Mouse (Mus musculus): ENCODE measurements at regions not wholly inside any gene's neighbourhood (a gene's known extent, or its start where the extent isn't known, plus 50 kb on each side); places are given as distances from the start of the nearest gene placed in this dataset.

DNA sequence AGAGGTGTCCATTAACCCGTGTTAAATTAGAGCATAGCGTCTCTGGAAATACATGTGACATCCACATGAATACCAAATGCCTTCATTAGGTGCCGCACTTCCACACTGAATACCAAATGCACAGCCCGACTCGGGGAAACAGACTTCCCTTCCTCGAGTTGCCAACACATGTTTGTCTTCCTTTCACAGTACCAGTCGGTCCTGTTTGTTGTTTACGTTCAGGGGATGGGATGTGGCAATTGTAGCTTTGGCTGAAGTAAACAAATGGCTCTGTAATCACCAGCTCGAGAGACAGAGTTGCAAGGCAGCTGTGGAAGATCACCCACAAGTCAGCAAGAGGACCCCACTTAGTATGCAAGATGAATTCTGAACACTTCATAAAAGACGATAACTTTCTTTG lies 598.3 kb downstream of the Dhx35 start:
- no peak for DNase-seq

DNA sequence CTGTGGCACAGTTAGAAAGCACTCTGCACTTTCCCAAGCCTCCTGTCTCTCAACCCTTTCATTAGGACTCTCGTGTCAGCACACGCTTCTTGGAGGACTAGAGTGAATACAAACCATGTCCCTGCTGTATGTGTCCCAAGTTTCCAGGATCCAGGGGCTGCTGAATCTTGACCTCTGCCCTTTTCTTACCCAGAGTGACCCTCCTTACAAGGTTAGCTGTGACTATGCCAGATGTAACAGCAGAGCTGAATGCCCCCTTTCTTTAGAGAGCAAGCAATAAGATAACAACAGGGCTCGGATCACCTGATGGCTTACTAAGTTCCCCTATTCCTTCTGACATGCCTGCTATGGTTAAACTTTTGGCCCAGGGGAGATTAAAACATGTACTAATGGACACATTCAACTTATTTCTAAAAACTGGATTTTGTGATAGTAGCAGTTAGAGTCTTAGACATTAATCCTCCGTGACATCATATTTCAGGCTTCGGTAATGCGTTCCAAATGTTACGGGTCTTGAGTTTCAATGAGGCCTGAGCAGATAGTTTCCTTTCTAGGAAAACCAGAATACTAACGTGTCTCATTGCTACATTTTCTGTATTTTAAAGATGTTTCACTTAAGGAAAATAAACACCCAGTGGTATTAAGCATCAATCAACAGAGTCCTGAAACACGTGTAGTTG lies 607.0 kb downstream of the Dhx35 start:
- DNase-seq, result no peak

DNA sequence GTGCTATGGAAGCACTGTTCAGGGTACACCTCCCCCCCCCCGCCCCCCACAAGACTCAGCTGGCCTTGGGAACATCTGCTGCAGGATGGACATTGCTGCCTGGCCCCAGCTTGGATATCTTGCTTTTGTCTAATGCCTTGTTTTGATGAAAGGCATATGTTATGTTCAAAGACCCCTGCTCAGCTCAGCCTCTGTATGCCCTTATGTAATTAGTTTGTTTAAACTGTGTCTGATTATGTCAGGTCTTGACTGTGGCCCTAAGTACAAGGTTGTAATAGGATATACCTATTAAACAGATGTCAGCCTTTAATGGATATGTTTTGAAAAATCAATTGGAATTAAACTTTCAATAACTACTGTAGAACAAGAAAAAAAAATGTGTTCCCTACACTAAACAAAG lies 610.3 kb downstream of the Dhx35 start:
- no peak for DNase-seq

DNA sequence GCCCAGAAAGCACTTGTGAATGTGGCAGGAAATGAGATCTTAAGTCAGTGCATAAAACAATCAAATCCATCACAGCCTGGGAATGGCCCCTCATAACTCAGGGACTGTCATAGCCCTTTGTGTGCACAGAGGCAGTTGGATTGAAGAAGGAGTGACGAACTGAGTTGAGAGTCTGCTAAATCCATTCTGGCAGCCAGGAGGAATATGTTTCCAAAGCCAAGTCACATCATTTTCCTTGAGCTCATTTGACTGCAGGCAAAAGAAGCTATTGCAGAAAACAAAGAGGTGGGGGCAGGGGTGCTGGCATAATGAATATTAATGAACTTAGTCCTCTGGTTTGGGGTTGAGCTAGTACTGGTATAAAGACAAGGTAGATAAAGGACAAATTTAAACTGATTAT lies 620.0 kb downstream of the Dhx35 start:
- no peak for DNase-seq

DNA sequence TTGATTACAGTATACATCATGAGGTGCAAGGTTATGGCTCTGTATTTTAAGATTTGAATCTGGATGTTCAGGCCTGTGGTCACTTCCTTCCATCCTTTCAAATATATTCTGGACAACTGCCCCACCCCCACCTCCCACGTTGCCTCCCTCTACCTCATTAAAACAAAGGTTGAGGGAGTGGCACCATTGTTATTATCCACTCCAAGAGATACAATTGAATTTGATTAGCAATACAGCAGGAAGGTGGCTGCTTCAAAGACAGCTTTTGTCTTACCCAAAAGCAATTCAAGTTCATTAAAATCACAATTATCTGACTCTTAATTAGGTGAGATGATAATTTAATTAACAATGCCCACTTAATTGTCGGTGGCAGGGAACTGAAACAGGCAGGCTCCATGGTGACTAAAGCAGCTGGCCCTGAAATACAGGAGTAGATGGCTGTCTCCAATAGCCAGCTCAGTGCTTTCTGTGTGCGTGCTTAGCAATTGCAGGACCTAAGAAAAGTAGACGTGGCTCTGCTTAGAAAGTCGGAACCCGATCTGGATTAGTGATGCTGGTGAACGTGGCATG lies 623.8 kb downstream of the Dhx35 start:
- no peak for DNase-seq

DNA sequence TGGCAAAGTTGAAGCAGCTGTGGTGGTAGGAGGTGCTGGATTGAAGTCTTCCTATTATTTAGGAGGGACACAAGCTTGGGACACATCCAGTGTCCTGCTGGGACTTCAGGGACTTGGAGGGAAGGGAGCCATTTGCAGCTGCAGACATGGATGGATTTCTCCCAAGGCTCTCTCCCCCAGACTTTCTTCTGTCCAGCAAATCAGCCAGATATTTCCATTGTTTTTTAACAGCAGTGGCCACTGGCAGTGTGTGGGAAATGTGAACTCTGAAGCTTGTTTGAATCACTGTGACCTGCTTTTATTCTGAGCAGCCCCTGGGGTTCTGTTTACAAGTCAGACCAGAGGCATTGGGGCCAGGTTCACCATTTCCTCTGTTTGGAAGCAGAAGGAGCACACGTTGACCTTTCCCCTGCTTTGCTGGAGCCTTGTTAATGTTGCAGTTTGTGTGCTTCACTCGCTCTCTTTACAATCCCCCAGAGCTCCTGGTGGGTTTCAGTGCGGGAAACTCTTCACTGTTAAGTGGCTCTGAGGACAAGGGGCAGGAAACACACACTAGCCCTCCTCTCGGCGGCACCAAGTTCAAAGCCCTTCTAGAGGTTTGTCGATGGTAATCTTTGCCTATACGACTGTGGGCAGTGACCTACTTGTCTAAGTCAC lies 627.8 kb downstream of the Dhx35 start:
- DNase-seq, result no peak

DNA sequence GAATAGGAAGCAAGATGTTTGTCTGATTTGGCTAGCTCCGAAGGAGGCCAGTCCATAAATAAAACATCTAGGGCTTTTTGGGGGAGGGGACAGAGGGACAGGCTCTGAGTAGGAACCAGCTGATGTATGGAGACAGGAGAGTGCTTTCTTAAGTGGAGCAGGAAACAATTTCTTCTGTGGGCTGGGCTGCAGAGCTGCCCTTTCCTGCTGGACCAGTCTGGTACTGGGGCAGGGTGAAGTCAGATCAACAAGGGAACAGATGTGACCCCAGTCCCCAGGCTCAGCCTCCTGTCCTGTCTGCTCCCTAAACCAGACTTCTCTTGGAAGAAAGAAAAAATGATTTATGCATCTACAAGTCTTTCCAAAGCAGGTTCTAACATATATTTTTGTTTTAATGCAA lies 633.6 kb downstream of the Dhx35 start:
- DNase-seq, result no peak

DNA sequence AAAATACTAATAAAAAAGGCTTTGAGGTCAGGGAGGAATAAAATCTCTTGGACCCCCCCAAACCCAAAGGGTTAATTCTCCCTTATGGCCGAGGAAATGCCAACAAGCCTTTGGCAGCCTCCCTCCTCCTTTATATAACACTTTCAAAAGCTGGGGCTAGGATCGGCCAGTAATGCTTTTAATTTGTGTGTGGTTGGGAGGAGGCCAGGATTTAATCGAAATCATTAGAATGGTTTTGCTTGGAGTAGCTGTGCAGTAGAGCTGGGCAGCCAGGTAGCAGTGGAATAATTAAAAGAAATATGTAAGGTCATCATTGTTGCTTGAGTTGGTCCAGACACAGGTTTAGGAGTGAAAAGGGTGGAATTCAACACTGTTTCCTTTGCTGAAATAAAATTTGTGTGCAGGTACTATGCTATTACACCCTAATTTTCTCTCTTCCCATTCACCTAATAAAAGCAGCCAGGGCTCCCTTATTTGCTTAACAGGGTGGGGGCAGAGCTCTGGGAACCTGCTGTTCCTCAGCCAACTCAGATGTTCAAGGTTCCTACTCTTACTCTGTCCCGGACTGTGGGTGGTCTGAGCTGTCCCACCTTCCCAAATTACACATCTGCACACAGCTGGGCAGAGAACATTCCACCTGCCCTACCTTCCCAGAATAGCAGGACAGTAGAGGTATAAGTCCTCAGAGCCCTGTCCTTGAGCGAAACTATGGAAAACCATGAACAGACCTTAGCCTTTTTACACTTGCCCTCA lies 636.1 kb downstream of the Dhx35 start:
- no peak for DNase-seq

DNA sequence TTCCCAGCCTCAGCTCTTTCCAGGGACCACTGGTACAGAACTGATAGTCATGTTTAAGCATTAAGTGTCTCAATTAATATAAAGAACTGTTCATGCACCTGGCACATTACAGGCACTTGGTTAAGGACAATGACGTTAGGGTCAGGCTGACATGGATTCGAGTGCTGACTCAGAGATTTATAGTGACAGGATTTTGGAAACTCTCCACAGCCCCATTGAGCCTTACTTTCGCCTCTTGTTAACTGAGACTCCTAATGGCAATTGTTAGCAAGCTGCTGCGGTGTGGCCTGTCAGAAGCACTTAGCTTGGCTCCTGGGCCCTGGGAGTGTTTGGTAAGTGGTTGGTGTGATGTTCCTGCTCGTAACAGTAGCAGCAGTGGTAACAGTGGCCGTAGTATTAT lies 644.4 kb downstream of the Dhx35 start:
- DNase-seq, result peak; percentile 21

DNA sequence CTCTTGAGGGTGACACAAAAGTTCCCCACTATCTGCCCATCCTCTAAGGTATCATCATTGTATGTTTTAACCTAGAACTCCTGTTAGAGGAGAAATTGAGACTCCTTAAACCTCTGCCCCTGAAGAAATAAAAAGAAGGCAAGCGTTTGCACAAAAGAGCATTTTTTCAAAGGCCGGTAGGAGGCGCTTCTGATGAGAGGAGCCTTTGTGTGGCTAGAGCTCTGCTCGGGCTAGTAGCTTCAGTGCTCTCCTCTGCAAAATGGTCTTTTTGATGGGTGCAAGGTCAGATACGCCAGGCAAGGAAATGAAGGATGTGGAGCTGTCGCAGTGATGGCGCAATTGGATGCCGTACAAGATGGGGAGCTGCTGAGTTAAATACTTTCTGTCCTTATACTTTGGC lies 649.0 kb downstream of the Dhx35 start:
- peak; percentile 11 for DNase-seq

DNA sequence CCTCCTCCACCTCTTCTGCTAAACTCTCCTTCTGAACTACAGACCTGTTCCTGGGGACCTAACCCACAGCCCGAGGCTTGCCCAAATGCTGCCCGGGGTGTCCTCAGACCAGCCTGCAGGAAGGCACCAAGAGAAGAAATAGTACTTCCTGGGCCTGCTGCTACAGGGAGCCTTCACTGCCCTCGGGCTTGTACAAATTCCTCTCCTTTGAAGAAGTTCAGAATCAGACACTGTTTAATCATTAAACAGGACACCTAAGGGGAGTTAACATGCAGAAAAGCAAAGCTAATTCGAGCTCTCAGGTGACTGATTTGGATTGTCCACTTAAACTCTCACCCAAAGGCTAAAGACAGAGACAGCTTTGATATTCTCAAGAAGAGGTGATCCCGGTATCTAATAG lies 651.8 kb downstream of the Dhx35 start:
- no peak for DNase-seq

DNA sequence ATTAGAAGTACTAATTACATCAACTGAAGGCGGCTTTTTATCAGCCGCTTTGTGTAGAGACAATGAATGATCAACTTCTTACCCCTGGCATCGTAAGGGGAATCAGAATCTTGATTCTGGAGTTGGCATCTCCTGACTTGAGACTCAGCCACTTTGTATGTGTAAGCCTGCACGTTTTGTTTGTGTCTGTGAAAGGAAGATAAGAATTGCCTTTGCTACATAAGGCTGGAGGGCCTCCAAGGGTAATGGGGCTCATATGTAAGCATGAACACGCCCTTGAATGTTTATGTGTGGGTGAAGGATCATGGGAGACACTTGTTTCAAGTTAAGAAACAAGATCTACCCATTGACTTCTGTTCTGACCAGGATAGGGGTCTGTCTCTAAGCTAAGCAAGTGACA lies 652.3 kb downstream of the Dhx35 start:
- no peak for DNase-seq

DNA sequence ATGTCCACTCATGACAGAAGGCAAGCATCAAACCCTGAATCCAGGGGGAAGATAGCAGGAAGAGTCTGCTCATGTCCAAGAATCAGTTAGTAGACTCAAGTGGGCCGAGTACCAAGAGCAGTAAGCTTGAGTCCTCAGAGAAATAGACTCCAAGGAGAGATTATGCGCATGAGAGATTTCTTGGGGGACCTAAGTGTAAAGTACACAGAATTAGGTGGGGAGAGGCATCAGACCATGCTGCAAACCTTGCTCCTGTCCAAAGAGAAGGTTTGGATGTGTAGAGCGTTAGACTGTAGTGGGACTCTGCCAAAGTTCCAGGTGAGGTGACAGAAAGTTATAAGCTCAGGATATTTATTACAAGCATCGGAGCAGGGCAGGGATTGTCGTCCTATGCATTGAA lies 654.4 kb downstream of the Dhx35 start:
- no peak for DNase-seq

DNA sequence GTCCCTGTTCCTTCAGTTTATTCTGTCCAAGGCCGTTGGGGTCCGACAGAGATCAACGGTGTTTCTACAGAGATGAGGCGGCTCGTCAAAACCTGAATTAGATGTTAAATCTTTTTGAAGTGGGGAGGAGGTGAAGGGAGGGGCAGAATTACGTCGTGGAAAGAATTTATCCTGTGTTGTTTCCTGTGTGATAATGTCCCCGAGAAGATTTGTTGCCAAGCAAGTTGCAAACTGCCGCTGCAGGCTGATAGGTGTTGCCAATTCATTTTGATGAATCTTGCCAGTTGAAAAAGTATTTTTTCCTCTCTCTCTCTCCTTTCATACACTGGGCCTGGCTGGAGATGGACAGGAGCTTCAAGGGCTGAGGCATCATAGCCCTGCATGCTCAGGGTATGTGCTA lies 656.8 kb downstream of the Dhx35 start:
- DNase-seq, result no peak

DNA sequence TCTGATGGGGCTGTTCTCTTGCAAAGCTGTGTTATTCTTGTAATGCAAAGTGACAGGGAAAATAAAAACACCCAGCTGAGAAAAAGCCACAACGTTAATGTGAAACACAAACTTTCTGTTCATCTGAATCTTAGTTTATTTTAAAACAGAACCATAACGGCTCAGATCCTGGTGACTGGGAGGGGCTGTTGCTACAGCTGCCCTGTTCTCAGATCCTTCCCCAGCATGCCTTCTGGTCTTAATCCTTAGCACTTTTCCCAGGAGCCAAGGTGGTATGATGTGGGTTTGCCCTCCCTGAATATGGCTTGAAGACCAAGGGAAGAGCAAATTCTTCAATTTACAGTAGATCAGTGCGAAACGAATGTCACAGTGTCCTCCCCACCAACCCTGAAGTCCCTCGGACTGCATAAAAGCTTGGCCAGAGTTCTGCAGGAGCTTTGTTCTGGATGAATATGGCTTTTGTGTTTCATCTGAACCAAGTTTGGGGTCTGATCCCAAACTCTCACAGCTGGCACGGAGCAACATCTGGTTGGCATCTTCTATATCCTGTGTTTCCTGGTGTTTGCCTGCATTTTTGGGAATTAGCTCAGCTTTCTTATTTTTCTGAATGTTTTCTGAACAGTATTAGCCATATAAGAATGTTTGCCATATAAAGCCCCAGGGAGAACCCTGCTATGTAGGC lies 686.9 kb downstream of the Dhx35 start:
- DNase-seq, result no peak

DNA sequence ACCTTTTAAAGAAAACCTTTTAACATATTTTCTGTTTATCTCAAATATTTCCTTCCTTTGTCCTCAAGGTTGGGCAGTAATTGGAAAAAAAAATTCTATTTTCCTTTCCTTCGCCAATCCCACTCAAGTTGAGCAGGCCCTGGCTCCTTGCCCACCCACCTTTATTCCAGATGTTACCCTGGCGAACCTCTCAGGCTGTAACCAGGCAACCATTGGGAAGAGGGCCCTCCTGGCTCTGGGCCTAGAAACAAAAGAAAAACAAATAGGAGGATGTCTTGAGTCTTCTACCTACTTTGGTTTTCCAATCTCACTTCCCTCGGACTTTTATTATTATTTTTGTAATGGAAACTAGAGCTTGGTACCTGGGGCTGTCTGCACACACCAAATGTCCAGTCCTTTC lies 696.5 kb downstream of the Dhx35 start:
- DNase-seq, result no peak

DNA sequence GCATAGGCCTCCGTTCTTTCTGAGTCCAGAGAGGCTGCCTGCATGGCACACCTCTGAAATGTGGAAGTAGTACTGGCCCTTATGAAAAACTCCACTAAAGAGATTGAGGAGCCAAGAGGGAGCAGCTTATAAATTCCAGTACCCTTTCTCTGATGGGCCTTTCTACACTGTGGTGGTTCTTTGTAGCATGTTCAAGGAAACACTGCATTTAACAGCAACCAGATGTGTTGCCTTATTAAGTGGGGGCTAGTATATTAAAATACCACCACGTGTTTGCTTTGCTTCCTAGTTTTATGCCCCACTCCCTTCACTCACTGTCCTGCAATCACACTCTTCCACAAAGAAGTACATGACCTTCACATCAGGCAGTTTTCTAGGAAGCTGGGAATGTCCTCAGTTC lies 704.1 kb downstream of the Dhx35 start:
- DNase-seq, result no peak

DNA sequence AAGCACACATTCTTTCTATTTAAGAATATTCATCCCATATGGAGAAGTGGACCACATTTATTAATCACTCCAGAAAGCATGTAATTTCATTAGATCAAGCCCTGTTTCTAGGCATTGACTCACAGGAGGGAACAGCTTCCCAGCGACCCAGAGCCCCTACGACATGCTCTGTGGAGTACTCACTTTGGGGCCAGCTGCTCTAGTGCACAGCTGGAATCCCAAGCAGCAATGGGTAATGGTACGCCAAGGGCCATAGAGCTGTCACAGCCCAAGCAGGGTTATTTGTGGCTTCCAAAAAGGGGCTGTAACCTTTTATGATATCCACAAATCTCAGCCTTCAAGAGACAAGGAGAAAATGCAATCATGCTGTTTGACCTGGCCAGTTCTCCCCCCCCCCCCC lies 706.4 kb downstream of the Dhx35 start:
- DNase-seq, result no peak

DNA sequence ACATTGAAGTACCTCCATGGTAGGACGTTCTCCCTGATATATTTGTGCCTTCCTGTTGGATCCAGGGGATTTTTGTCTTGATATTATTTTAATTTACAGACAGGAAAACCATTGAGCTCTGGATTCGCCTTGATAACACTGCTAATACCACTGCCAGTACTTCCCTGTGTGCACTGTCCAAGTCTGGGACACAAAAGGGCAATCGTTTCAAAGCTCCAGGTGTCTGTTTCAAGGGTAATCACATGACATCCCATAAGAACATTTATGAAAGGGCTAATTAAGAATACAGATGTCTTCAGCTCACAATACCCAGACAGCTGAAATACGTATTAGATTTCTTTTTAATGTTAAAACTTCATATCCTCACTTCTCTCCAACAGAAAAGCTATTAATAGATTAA lies 724.5 kb downstream of the Dhx35 start:
- DNase-seq, result no peak

DNA sequence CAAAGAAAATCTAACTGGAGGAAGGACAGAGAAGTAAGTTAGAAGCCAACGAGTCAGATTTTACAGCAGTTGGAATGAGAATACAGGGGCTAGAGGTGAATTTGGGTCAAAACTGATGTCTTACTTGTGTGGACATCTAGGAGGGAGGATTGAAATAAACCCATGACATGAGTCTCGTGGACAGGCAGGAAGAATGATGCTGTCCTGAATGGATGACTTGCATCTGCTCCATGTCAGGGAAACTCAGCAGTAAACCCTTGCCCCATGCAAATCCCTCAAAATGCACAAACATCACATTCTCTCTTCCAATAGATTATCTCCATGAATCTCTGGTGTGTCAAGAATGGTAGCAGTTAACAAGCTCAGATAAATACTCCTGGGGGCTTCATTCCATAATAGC lies 729.1 kb downstream of the Dhx35 start:
- DNase-seq, result no peak

DNA sequence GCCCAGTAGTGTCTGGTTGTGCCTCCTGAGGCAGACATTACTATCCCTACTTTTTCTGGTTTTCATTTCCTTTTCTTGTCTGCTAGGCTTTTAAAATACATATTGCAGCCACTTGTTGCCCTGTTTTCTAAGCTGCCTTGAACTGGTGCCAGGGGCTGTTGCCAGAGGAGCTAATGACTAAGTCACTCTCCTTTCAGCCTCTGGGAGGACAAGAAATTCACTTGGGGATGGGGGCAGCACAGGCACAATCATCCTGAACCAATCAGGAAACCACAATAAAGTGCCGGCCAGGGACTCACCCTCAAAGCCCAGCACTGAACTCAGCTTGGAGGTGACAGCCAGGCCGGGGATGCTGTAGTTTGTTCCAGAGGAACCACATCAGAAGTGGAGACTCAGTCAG lies 740.3 kb downstream of the Dhx35 start:
- DNase-seq, result peak; percentile 66

DNA sequence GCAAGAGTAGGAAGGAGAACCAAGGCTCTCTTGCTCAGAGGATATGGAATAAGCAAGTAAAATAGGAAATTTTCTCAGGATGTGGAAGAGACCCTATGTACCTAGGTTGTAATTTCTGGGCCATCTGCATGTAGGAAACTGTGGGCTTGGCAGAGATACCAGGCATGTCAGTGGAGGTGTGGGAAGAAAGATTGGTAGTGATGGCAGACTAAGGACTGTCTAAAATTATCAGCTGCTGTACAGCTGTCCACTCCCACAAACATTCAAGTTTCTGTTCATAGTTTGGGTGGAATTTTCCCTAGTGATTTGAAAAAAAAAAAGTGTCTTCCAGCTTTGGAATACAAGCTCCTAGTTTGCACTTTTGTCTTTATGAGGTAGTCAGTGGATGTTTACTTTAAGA lies 744.7 kb downstream of the Dhx35 start:
- no peak for DNase-seq

DNA sequence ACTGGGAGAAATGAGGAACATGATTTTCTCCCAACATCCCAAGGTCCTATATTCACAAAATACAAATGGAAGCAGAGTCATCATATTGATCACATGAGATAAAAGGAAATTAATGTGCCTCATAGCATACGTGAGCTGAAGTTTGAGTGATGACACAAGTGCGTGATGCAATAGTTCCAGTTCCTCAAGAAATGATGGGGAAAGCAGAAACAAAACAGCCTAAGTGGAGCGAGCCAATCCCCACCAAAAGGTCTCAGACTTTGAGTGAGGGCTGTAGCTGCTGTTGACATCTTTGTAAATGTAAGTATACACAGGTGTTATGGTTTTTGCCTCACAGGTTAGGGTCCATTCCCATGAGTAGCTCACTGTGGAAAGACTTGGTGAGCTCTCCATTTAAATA lies 763.0 kb downstream of the Dhx35 start:
- no peak for DNase-seq
